Mouse (Mus musculus): ENCODE measurements at regions not wholly inside any gene's neighbourhood (a gene's known extent, or its start where the extent isn't known, plus 50 kb on each side); places are given as distances from the start of the nearest gene placed in this dataset.
A peak's percentile ranks its signal among the peaks of the same experiment; 100 is the strongest.

- Histone ChIP-seq H3K27me3 (replicated peaks; ENCODE audit: control insufficient read depth, insufficient read depth, low read length) (no peaks in the 10 kb centered on the region), H3K36me3 (ENCODE audit: control insufficient read depth, insufficient read depth, low read length) (no peaks in the 10 kb centered on the region), H3K4me1 (ENCODE audit: control insufficient read depth, insufficient read depth, low read length) (0 out of 2 replicates have a peak, but pooled peaks cover 7% of the 10 kb centered on the region), H3K4me3 (ENCODE audit: low read length) (no peak overlapping the region), H3K9me3 (ENCODE audit: control insufficient read depth, low read length) (no peaks in the 10 kb centered on the region), H3K9ac (ENCODE audit: low read depth, low read length) (no peak overlapping the region), H3K27ac (ENCODE audit: low read length) (no peak overlapping the region), H3K4me2 (ENCODE audit: low read depth, low read length) (no peak overlapping the region)
- 79% methylated on average over 10 of the region's 10 CpGs for WGBS
- no peak for ATAC-seq
Observed at GRCm38 (mm10) chr12:31170546-31171160, 69.9 kb upstream of the Gm6993 start.

- Histone ChIP-seq H3K36me3 (ENCODE audit: control insufficient read depth, insufficient read depth, low read length) (no peaks in the 10 kb centered on the region), H3K4me2 (ENCODE audit: low read depth, low read length) (no peak overlapping the region), H3K4me1 (ENCODE audit: control insufficient read depth, insufficient read depth, low read length) (0 out of 2 replicates have a peak, but pooled peaks cover 7% of the 10 kb centered on the region), H3K27me3 (replicated peaks; ENCODE audit: control insufficient read depth, insufficient read depth, low read length) (no peaks in the 10 kb centered on the region), H3K27ac (ENCODE audit: low read length) (no peak overlapping the region), H3K9ac (ENCODE audit: low read depth, low read length) (no peak overlapping the region), H3K9me3 (ENCODE audit: control insufficient read depth, low read length) (no peaks in the 10 kb centered on the region), H3K4me3 (ENCODE audit: low read length) (no peak overlapping the region)
- ATAC-seq = no peak
- 56% methylated on average over 4 of the region's 4 CpGs for WGBS
Observed at GRCm38 (mm10) chr12:31171992-31172391, 68.6 kb upstream of the Gm6993 start.

- H3K27ac ChIP-seq (ENCODE audit: low read length) = no peak overlapping the region
- ATAC-seq = no peak
- H3K36me3 ChIP-seq (ENCODE audit: control insufficient read depth, insufficient read depth, low read length) = no peaks in the 10 kb centered on the region
- no peak overlapping the region for H3K4me2 ChIP-seq (ENCODE audit: low read depth, low read length)
- no peaks in the 10 kb centered on the region for H3K9me3 ChIP-seq (ENCODE audit: control insufficient read depth, low read length)
- 79% methylated on average over 4 of the region's 4 CpGs for WGBS
- no peak overlapping the region for H3K4me3 ChIP-seq (ENCODE audit: low read length)
- H3K4me1 ChIP-seq (ENCODE audit: control insufficient read depth, insufficient read depth, low read length) = 0 out of 2 replicates have a peak, but pooled peaks cover 7% of the 10 kb centered on the region
- no peaks in the 10 kb centered on the region for H3K27me3 ChIP-seq (replicated peaks; ENCODE audit: control insufficient read depth, insufficient read depth, low read length)
- no peak overlapping the region for H3K9ac ChIP-seq (ENCODE audit: low read depth, low read length)
Observed at GRCm38 (mm10) chr12:31172451-31173318, 67.9 kb upstream of the Gm6993 start.

- Histone ChIP-seq H3K9me3 (ENCODE audit: control insufficient read depth, low read length) (no peaks in the 10 kb centered on the region), H3K27ac (ENCODE audit: low read length) (no peak overlapping the region), H3K36me3 (ENCODE audit: control insufficient read depth, insufficient read depth, low read length) (no peaks in the 10 kb centered on the region), H3K9ac (ENCODE audit: low read depth, low read length) (no peak overlapping the region), H3K4me2 (ENCODE audit: low read depth, low read length) (no peak overlapping the region), H3K27me3 (replicated peaks; ENCODE audit: control insufficient read depth, insufficient read depth, low read length) (no peaks in the 10 kb centered on the region), H3K4me3 (ENCODE audit: low read length) (no peak overlapping the region), H3K4me1 (ENCODE audit: control insufficient read depth, insufficient read depth, low read length) (0 out of 2 replicates have a peak, but pooled peaks cover 4% of the 10 kb centered on the region)
- WGBS = 87% methylated on average over 5 of the region's 5 CpGs
- ATAC-seq = no peak
Observed at GRCm38 (mm10) chr12:31173512-31173911, 67.1 kb upstream of the Gm6993 start.

- ATAC-seq = no peak
- WGBS = 49% methylated on average over 6 of the region's 6 CpGs
- H3K4me3 ChIP-seq (ENCODE audit: low read length) = no peak overlapping the region
Observed at GRCm38 (mm10) chr12:31179536-31179935, 61.0 kb upstream of the Gm6993 start.

GRCm38 (mm10) chr12:31183632-31184031, 56.9 kb upstream of the Gm6993 start:
- Histone ChIP-seq H3K9ac (ENCODE audit: low read depth, low read length) (no peak overlapping the region), H3K27me3 (replicated peaks; ENCODE audit: control insufficient read depth, insufficient read depth, low read length) (no peaks in the 10 kb centered on the region), H3K27ac (ENCODE audit: low read length) (no peak overlapping the region), H3K36me3 (ENCODE audit: control insufficient read depth, insufficient read depth, low read length) (no peaks in the 10 kb centered on the region), H3K4me1 (ENCODE audit: control insufficient read depth, insufficient read depth, low read length) (peaks cover 19% of the 10 kb centered on the region), H3K9me3 (ENCODE audit: control insufficient read depth, low read length) (no peaks in the 10 kb centered on the region), H3K4me2 (ENCODE audit: low read depth, low read length) (no peak overlapping the region), H3K4me3 (ENCODE audit: low read length) (no peak overlapping the region)
- no peak for ATAC-seq
- WGBS = 62% methylated on average over 4 of the region's 4 CpGs

More at GRCm38 (mm10) chr12:31179536-31179935, 61.0 kb upstream of the Gm6993 start:
- H3K9ac ChIP-seq (ENCODE audit: low read depth, low read length) = no peak overlapping the region
- H3K27me3 ChIP-seq (replicated peaks; ENCODE audit: control insufficient read depth, insufficient read depth, low read length) = no peaks in the 10 kb centered on the region
- H3K4me2 ChIP-seq (ENCODE audit: low read depth, low read length) = no peak overlapping the region
- H3K4me1 ChIP-seq (ENCODE audit: control insufficient read depth, insufficient read depth, low read length) = peaks cover 4% of the 10 kb centered on the region; the same call in 1 of the 2 replicates
- H3K27ac ChIP-seq (ENCODE audit: low read length) = no peak overlapping the region
- no peaks in the 10 kb centered on the region for H3K36me3 ChIP-seq (ENCODE audit: control insufficient read depth, insufficient read depth, low read length)
- no peaks in the 10 kb centered on the region for H3K9me3 ChIP-seq (ENCODE audit: control insufficient read depth, low read length)

- Histone ChIP-seq H3K36me3 (ENCODE audit: control insufficient read depth, insufficient read depth, low read length) (no peaks in the 10 kb centered on the region), H3K4me3 (ENCODE audit: low read length) (no peak overlapping the region), H3K4me2 (ENCODE audit: low read depth, low read length) (no peak overlapping the region), H3K27ac (ENCODE audit: low read length) (peak overlapping the region; percentile 86), H3K4me1 (ENCODE audit: control insufficient read depth, insufficient read depth, low read length) (peaks cover 19% of the 10 kb centered on the region), H3K27me3 (replicated peaks; ENCODE audit: control insufficient read depth, insufficient read depth, low read length) (no peaks in the 10 kb centered on the region), H3K9me3 (ENCODE audit: control insufficient read depth, low read length) (no peaks in the 10 kb centered on the region), H3K9ac (ENCODE audit: low read depth, low read length) (no peak overlapping the region)
- WGBS = 32% methylated on average over 11 of the region's 11 CpGs
- peak; percentile 63 for ATAC-seq
Observed at GRCm38 (mm10) chr12:31184217-31184975, 56.2 kb upstream of the Gm6993 start.

- WGBS = 36% methylated on average over 9 of the region's 9 CpGs
- H3K4me3 ChIP-seq (ENCODE audit: low read length) = no peak overlapping the region
- ATAC-seq = peak; percentile 63
Observed at GRCm38 (mm10) chr12:31185177-31185932, 55.2 kb upstream of the Gm6993 start.

More at GRCm38 (mm10) chr12:31185177-31185932, 55.2 kb upstream of the Gm6993 start:
- no peaks in the 10 kb centered on the region for H3K36me3 ChIP-seq (ENCODE audit: control insufficient read depth, insufficient read depth, low read length)
- no peaks in the 10 kb centered on the region for H3K27me3 ChIP-seq (replicated peaks; ENCODE audit: control insufficient read depth, insufficient read depth, low read length)
- no peak overlapping the region for H3K9ac ChIP-seq (ENCODE audit: low read depth, low read length)
- H3K4me1 ChIP-seq (ENCODE audit: control insufficient read depth, insufficient read depth, low read length) = peaks cover 19% of the 10 kb centered on the region
- H3K9me3 ChIP-seq (ENCODE audit: control insufficient read depth, low read length) = no peaks in the 10 kb centered on the region
- no peak overlapping the region for H3K4me2 ChIP-seq (ENCODE audit: low read depth, low read length)
- H3K27ac ChIP-seq (ENCODE audit: low read length) = peak overlapping the region; percentile 86

Measured in intestine, embryonic 16.5 days (tissue).